Mouse (Mus musculus): ENCODE data around the gene Brd3.

Gene Brd3

DNA sequence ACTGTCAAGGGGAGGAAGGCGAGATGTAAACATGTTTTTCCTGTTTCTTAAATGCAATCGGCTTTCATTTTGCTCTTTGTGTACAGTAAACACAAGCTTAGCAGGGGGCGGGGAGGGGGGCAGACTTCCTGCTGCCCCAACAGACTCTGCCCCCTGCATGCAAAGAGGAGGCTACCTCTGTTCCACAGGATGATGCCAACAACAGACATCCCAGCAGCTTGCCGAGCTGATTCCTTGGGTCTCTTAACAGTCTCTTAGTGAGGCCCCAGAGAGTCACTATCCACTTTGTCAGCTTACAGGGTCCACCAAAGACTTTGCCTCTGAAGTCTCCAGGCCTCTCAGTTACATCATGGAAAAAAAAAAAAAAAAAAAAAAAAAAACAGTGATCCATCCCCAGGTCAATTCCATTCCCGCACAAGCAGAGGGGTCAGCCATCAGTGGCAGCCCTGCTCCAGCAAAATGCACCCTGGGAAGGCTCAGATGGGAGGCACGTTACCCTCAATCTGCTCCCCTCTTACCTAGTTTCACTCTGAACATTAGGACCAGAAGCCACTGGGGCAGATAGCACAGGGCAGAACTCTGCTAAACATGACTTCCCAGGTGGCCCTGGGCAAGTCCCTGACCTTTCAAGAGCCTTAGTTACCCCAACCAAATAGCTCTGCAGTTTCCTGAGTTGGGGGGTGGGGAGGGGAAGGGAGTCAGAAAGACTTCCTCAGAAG, 102.9 kb downstream of the Brd3 start:
- DNase-seq (ENCODE audit: extremely low spot score, low read depth, low spot score), result no peak

DNA sequence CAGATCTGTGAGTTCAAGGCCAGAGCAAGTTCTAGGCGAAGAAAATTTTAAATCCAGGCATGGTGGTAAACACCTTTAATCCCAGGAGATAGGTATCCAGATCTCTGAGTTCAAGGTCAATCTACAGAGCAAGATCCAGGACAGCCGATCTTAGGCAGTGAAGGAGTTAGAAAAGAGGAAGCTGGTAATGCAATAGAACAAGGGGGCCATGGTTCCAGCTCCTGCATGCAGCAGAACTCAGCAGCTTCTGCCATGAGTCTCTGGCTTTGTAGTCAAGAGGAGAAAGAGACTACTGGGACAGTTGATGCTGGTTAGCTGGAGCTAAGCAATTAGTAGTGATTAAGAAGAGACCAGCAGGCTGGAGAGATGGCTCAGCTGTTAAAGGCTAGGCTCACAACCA, 105.9 kb downstream of the Brd3 start:
- no peak for DNase-seq (ENCODE audit: extremely low spot score, low read depth, low spot score)

DNA sequence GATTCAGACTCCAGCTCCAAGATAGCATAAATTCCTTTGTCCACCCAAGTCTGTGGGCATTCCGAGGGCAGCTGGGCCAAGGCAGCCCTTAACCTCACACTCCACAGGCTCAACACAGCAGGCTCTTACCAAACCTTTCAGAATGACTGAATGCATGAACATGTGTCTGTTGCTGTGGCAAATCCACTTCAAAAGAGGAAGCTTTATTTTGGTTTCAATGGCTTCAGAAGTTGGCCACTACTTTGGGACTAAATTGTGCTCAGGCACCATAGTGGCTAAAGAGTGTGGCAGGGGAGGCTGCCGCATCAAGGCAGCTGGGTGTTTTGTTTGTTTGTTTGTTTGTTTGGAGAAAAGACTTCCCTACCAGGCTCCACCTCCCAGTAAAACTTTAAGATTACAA, 107.4 kb downstream of the Brd3 start:
- DNase-seq (ENCODE audit: extremely low spot score, low read depth, low spot score), result no peak

DNA sequence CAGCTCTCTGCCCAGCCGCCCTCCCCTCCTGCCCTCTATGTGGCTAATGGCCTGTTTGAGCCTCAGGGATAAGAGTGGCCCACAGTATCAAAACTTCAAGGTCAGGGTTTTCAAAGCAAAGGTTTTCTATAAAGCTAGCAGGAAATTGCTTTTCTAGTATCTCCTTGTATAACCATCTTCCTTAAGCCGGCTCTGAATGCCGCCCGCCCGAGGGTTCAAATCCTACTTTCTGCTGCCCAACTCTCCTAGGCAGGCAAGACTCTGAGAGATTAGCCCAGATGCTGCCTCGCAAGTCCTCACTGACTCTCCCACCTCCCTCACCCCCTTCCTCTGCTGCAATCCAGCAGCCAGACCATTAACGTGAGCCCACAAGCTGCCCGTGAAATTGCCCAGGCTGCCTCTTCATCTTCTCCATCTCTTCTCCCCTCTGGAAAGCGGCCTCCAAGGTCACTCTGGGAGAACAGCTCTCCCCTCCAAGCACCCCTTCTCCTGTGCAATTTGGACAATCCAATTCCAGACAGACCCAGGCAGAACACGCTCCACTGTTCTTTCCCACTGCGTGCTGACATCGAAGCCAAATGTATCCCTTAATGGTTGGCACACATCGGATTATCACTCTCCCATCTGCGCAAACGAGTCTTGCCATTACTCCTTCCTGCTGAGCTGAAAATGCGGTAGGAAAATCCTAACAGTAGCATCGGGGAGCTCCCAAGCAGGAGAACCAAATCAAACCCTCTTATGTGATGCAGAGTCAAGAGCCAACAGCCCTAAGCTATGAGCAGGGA, 110.6 kb downstream of the Brd3 start:
- no peak for DNase-seq (ENCODE audit: extremely low spot score, low read depth, low spot score)

Data from hindlimb bud, embryonic 11.5 days (tissue).